Mouse (Mus musculus) left cerebral cortex, adult 6 months (tissue): ENCODE data around the gene Tmem117. TPM values are rescaled to one million over a fixed set of nuclear protein-coding genes. Genes with fewer than 3 reads are reported as not detected.

Source experiments
- long read RNA-seq, 2 experiments: library from polyadenylated mRNA; unstranded; transcript quantifications; one replicate each; pipeline ENCODE4 v2.0.0; 2019 to 2020
- polyA plus RNA-seq: library from polyadenylated mRNA; unstranded; fragments of <200 nt; fragmentation: Nextera tagmentation; gene quantifications from 2 replicates; pipeline ENCODE4 v1.2.3, GENCODE M21; 2021

Gene Tmem117
- 2.6 and 4.8 TPM in 2 replicates for polyA plus RNA-seq
- long read RNA-seq, experiment 1, transcript Tmem117-201 (8 exons, 2,717 nt): major isoform, 13 of 23 reads
- long read RNA-seq, experiment 1, partial matches to known transcripts: 1 of 23 reads
- long read RNA-seq, experiment 1, other reads (novel, unspliced or antisense): 6 of 23 reads
- long read RNA-seq, experiment 2, partial matches to known transcripts: 2 of 6 reads
- long read RNA-seq, experiment 2, other reads (novel, unspliced or antisense): 3 of 6 reads

GRCm38 (mm10) chr15:94628830-94629601 is at the start of gene Tmem117:
Gene Tmem117 (plus strand): TSS chr15:94629232.

GRCm38 (mm10) chr15:94589219-94590075 is 39.6 kb upstream of the Tmem117 start, which contains the start of gene Twf1:
Gene Twf1 (minus strand): TSS chr15:94589889.

Other genes with a start within 250 kb of the Tmem117 start
- gene Adamts20, start 163.8 kb upstream of the Tmem117 start, polyA plus RNA-seq: 0.64 and 1.8 TPM in 2 replicates
- gene Pus7l, start 85.7 kb upstream of the Tmem117 start, polyA plus RNA-seq: 1.6 and 1.7 TPM in 2 replicates
- gene Irak4, start 85.6 kb upstream of the Tmem117 start, polyA plus RNA-seq: 1.4 and 1.7 TPM in 2 replicates
- gene Twf1, start 39.3 kb upstream of the Tmem117 start, polyA plus RNA-seq: 50.8 and 123 TPM in 2 replicates